Mouse (Mus musculus) limb, embryonic 14.5 days (tissue): ENCODE data around the gene Lsamp. TPM values are rescaled to one million over a fixed set of nuclear protein-coding genes. Genes with fewer than 3 reads are reported as not detected.

Experiments
- ATAC-seq: fragments of 200-750 bp; cut with Nextera tagmentation; 2 replicates; pipeline ENCODE4 v1.8.0; 2017; ENCODE audit warnings: low read depth, moderate number of reproducible peaks, moderate TSS enrichment; ENCODE audit not compliant: low FRiP score
- DNase-seq: peaks from one replicate; pipeline ENCODE4 v3.0.0-alpha.2; 2015; ENCODE audit warnings: low spot score
- H3K27ac ChIP-seq: fragments of 300-500 bp; sonication (generic); replicated peaks from 2 replicates; pipeline ENCODE4 v1.5.1; 2014; ENCODE audit warnings: low read depth, mild to moderate bottlenecking, low read length, moderate library complexity, mixed read lengths
- H3K27me3 ChIP-seq: fragments of 300-500 bp; sonication (generic); 2 replicates; pipeline ENCODE4 v1.6.1; 2014; ENCODE audit warnings: low read length, mixed read lengths; ENCODE audit not compliant: control insufficient read depth, insufficient read depth
- H3K36me3 ChIP-seq: fragments of 300-500 bp; sonication (generic); 2 replicates; pipeline ENCODE4 v1.6.1; 2014; ENCODE audit warnings: mild to moderate bottlenecking, low read length, moderate library complexity, mixed read lengths; ENCODE audit not compliant: control insufficient read depth, insufficient read depth
- H3K4me1 ChIP-seq: fragments of 300-500 bp; sonication (generic); 2 replicates; pipeline ENCODE4 v1.6.1; 2014; ENCODE audit warnings: antibody characterized with exemption, low read length, mixed read lengths; ENCODE audit not compliant: control insufficient read depth, insufficient read depth
- H3K4me2 ChIP-seq: fragments of 300-500 bp; sonication (generic); replicated peaks from 2 replicates; pipeline ENCODE4 v1.6.1; 2014; ENCODE audit warnings: low read depth, mild to moderate bottlenecking, low read length, moderate library complexity; ENCODE audit not compliant: severe bottlenecking
- H3K4me3 ChIP-seq: fragments of 300-500 bp; sonication (generic); replicated peaks from 2 replicates; pipeline ENCODE4 v1.5.1; 2014; ENCODE audit warnings: low read length
- H3K9ac ChIP-seq: fragments of 300-500 bp; sonication (generic); 2 replicates; pipeline ENCODE4 v1.6.1; 2014; ENCODE audit warnings: mild to moderate bottlenecking, low read depth, low read length, moderate library complexity; ENCODE audit not compliant: severe bottlenecking
- H3K9me3 ChIP-seq: fragments of 300-500 bp; sonication (generic); 2 replicates; pipeline ENCODE4 v1.6.1; 2016; ENCODE audit warnings: low read length; ENCODE audit not compliant: control insufficient read depth
- POLR2A ChIP-seq: fragments of 200-500 bp; IDR thresholded peaks from 2 replicates; pipeline ENCODE4 v1.8.0; 2012; ENCODE audit warnings: inconsistent platforms, mild to moderate bottlenecking, moderate library complexity, borderline replicate concordance; ENCODE audit not compliant: insufficient read depth, insufficient read length; ENCODE audit errors: extremely low read depth
- WGBS: fragments of 180-500 bp; shearing (Covaris S2); extraction: QIAGEN DNeasy Blood & Tissue Kit; methylation state at CpG from one replicate; pipeline ENCODE4 v1.1.7; 2014; 5-methylcytosine and 5-hydroxymethylcytosine counted together
- polyA plus RNA-seq, 2 experiments: library from polyadenylated mRNA; depleted of rRNA in 1 of 2; stranded (reverse) in 1 of 2; unstranded in 1 of 2; fragments of >200 nt; fragmentation: Nextera tagmentation in 1 of 2; extraction: Ambion mirVana in 1 of 2; gene quantifications; 2 replicates each; pipeline versions ENCODE4 v1.2.1 to v1.2.3; 2012 to 2014

Gene Lsamp
- polyA plus RNA-seq, 2 experiments = 5.3 to 11.8 TPM

DNA sequence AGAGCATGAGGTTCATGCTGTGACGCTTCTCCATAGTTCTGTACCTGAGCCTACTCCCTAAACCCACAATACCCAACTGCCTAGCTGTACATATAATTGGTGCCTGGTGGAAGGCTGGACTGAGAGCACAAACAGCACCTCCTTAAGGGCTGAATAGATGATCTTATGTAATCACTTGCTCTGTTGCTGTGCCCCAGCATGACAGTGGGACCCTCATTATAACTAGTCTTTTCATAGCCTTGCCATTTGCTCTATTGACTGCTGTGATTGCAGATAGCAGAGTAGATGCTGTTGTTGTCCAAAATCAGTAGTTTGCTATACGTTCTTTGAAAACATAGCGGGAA lies 1843.4 kb downstream of the Lsamp start:
- no peaks in the 10 kb centered on the region for H3K9me3 ChIP-seq
- H3K9ac ChIP-seq = no peak overlapping the region
- no peaks in the 10 kb centered on the region for H3K27me3 ChIP-seq
- H3K4me3 ChIP-seq = no peak overlapping the region
- DNase-seq (no peak), ATAC-seq (no peak)
- H3K36me3 ChIP-seq = no peaks in the 10 kb centered on the region
- no peak overlapping the region for H3K4me2 ChIP-seq
- WGBS = 84% methylated on average over 3 of the region's 3 CpGs
- no peak for TF ChIP-seq POLR2A
- H3K27ac ChIP-seq = no peak overlapping the region
- H3K4me1 ChIP-seq = no peaks in the 10 kb centered on the region

DNA sequence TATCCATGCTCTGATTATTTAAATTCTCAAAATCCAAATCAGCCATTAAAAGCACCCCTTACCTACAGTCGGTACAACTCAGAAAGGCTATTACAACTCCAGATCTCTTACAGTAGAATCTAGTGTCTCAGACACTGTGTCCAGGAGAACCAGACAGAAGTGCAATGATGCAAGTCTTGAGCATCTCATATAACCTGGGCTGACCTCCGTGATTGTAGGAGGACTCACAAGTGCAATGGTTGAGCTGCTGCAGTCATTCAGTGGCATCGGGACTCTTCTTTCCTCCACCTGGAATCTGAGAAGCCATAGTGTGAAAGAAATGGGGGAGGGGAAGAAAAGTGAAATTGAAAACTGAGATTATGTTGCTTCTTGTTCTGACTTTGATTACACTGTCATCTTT lies 1850.5 kb downstream of the Lsamp start:
- Histone ChIP-seq H3K9ac (no peak overlapping the region), H3K4me2 (no peak overlapping the region), H3K27me3 (no peaks in the 10 kb centered on the region), H3K9me3 (no peaks in the 10 kb centered on the region), H3K4me3 (no peak overlapping the region), H3K4me1 (no peaks in the 10 kb centered on the region), H3K36me3 (no peaks in the 10 kb centered on the region), H3K27ac (no peak overlapping the region)
- TF ChIP-seq POLR2A = no peak
- no peak for DNase-seq
- ATAC-seq = no peak
- 81% methylated on average over 3 of the region's 3 CpGs for WGBS

DNA sequence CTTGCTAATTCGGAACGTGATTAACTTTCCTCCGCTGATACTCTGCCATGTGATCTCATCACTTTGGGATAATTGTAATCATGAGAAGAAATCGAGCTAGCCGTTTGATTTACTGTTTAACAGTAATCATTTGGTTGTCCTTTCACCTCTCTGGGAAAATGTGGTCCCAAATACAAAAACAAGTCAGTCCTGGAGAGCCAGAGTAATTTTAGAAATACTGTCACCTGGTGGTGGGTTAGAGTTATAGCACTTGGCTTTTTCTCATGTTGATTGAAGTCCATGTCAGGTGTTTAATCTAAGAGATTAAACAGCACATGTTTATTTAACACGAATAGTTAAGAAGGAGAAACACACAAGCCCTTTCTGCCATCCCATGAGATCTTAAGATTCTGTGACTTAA lies 1851.6 kb downstream of the Lsamp start:
- no peak for TF ChIP-seq POLR2A
- no peaks in the 10 kb centered on the region for H3K9me3 ChIP-seq
- no peak for ATAC-seq

DNA sequence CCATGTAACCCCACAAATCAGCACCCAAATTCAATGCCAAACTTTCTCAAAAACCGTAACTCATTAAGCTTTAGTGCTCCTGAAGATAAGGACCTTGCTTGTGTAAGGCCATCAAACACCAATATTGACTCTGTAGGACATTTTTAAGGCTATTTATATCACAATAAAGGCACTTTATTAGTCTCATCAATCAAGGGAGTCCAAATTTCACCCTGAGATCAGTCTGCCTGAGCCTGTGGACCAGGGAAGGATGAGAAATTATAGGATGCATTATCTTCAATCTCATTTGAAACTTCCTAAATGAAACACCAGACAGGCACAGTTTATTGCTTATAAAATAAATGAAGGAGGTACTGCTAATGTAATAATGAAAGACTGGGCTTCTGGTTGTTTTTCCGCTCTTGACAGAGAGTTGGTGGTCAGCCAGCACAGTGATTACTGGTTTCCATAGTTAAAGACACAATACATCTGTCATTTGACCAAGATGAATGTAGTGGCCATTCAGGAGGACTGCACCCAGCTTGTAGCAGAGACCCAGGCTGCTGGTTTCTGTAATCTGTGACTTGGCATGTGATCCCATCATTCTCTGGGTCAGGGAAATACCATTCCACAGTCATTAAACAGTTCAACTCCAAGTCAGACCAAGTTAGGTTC lies 1855.7 kb downstream of the Lsamp start:
- Histone ChIP-seq H3K27me3 (no peaks in the 10 kb centered on the region), H3K4me2 (no peak overlapping the region), H3K9me3 (no peaks in the 10 kb centered on the region), H3K9ac (no peak overlapping the region), H3K4me3 (no peak overlapping the region), H3K36me3 (no peaks in the 10 kb centered on the region), H3K4me1 (no peaks in the 10 kb centered on the region), H3K27ac (no peak overlapping the region)
- no peak for DNase-seq
- no peak for ATAC-seq
- no peak for TF ChIP-seq POLR2A
- 75% methylated on average over 2 of the region's 2 CpGs for WGBS

More for the DNA sequence above, 1851.6 kb downstream of the Lsamp start:
- peak; percentile 52 for DNase-seq
- Histone ChIP-seq H3K4me1 (no peaks in the 10 kb centered on the region), H3K36me3 (no peaks in the 10 kb centered on the region), H3K27me3 (no peaks in the 10 kb centered on the region), H3K27ac (no peak overlapping the region), H3K9ac (no peak overlapping the region), H3K4me3 (no peak overlapping the region), H3K4me2 (no peak overlapping the region)
- WGBS = 55% methylated on average over 6 of the region's 6 CpGs

DNA sequence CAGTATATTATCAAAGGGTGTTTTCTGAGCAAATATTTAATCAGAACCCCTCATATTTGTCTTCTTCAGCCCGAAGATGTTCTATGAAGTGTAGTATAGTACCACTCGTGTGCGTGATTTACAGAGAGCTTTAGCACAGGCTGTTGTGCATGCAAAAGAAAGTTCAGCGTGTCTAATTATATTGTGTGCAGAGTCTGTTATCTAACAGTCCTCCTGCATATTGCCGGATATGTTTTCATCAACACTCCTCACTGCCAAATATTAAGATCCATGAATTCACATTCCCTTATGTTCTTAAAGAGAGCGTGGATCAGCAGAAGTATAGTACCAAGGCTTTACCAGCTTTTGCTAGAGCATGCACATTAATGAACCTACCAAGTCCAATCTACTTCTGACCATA lies 1862.7 kb downstream of the Lsamp start:
- DNase-seq = no peak
- TF ChIP-seq POLR2A = no peak
- no peak overlapping the region for H3K9ac ChIP-seq
- WGBS = 90% methylated on average over 6 of the region's 6 CpGs
- no peak for ATAC-seq
- no peak overlapping the region for H3K27ac ChIP-seq
- no peaks in the 10 kb centered on the region for H3K27me3 ChIP-seq
- no peaks in the 10 kb centered on the region for H3K36me3 ChIP-seq
- H3K4me3 ChIP-seq = no peak overlapping the region
- H3K9me3 ChIP-seq = no peaks in the 10 kb centered on the region
- no peaks in the 10 kb centered on the region for H3K4me1 ChIP-seq
- H3K4me2 ChIP-seq = no peak overlapping the region
